Mouse (Mus musculus) cerebellum, adult 2 months (tissue): ENCODE measurements at regions not wholly inside any gene's neighbourhood (a gene's known extent, or its start where the extent isn't known, plus 50 kb on each side); places are given as distances from the start of the nearest gene placed in this dataset.

Source experiments
- CTCF ChIP-seq: fragments of 200-500 bp; IDR thresholded peaks from 2 replicates; pipeline ENCODE4 v1.5.1; 2011; ENCODE audit warnings: low read depth, mild to moderate bottlenecking, control low read depth, low read length, moderate library complexity, borderline replicate concordance; ENCODE audit not compliant: insufficient read depth
- POLR2A ChIP-seq: fragments of 200-500 bp; IDR thresholded peaks from 2 replicates; pipeline ENCODE4 v1.6.1; 2011; ENCODE audit warnings: low read length, control low read depth, borderline replicate concordance; ENCODE audit not compliant: insufficient read depth

- TF ChIP-seq POLR2A (no peak), CTCF (no peak)
Observed at GRCm38 (mm10) chr3:41384410-41384809, 171.1 kb upstream of the Jade1 start.
